Mouse (Mus musculus) heart, adult 10 weeks (tissue): ENCODE data around the gene 4930444G20Rik. TPM values are rescaled to one million over a fixed set of nuclear protein-coding genes. Genes with fewer than 3 reads are reported as not detected.

Experiments used
- polyA plus RNA-seq: library from polyadenylated mRNA; stranded (reverse); fragments of 350-450 nt; fragmentation: Illumina TruSeq; extraction: RNeasy Lipid Tissue Mini Kit (QIAGEN cat#74804); gene quantifications from one replicate; pipeline ENCODE4 v1.2.3, GENCODE M21; 2014; ENCODE audit warnings: low read depth, low replicate concordance

Gene 4930444G20Rik
- polyA plus RNA-seq = not detected

DNA sequence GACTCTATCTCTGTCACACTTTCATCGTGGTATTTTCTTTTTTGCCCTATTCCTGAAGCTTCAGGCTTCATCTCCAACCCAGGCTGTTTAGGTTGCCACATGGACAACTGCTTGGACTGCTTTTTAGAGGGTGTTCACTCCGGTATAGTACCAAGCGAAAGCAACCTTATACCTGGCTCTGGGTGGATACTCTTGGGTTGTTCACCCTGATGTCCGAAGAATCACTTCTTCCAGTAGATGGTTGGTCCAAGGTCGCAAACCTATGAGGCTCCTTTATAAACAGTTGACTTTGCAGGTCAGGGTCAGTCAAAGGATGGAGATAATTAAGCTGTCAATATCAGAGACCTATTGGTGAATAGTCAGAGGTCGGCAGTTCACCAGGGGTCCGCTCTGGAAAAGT is at the start of gene 4930444G20Rik:
TSS of gene 4930444G20Rik (minus strand) at position 101 of the 400 bp plus-strand sequence.

Other genes with a start within 250 kb of the 4930444G20Rik start
- 68.4 TPM for gene Sgk1, start 185.9 kb downstream of the 4930444G20Rik start, polyA plus RNA-seq
- 6.1 TPM for gene E030030I06Rik, start 81.2 kb upstream of the 4930444G20Rik start, polyA plus RNA-seq
- not detected for gene Raet1e, start 90.5 kb upstream of the 4930444G20Rik start, polyA plus RNA-seq
- not detected for gene H60b, start 90.5 kb upstream of the 4930444G20Rik start, polyA plus RNA-seq